Mouse (Mus musculus) megakaryocyte, embryonic 14.5 days (primary cell): ENCODE data around the gene Zfhx3.

ENCODE experiments used
- FLI1 ChIP-seq: IDR thresholded peaks from 2 replicates; pipeline ENCODE4 v1.6.1; 2012; ENCODE audit warnings: low read length, inconsistent platforms, mixed read lengths
- GATA1 ChIP-seq: IDR thresholded peaks from 3 replicates; pipeline ENCODE4 v1.6.1; 2012; ENCODE audit warnings: mixed read lengths, low read length, inconsistent platforms, borderline replicate concordance

DNA sequence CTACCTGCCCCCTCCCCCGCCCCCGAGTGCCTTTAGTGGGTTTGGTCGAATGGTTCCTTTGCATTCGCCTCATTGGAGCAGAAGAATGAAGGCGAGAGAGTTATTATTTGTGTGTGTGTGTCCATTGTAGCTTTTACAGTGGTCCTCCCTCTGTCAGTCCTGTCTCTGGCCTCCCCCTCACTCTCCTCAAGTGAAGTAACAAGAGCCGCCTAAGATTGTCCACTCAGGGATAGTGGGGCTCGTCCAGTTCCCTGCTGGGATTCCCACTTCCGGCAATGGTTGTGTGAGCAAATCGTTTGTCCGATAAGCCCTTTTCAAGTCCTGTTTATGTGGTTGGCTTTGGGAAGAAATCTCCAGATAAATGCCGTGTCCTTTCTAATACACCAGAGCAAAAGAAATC lies 790.1 kb downstream of the Zfhx3 start:
- no peak for TF ChIP-seq GATA1
- no peak for TF ChIP-seq FLI1
